Mouse (Mus musculus) ovary, postnatal 14 days (tissue): ENCODE measurements around the gene Ift46.

Experiments
- DNase-seq: peaks from one replicate; pipeline ENCODE4 v3.0.0; 2022; ENCODE audit warnings: low spot score

Ift46 gene

DNA sequence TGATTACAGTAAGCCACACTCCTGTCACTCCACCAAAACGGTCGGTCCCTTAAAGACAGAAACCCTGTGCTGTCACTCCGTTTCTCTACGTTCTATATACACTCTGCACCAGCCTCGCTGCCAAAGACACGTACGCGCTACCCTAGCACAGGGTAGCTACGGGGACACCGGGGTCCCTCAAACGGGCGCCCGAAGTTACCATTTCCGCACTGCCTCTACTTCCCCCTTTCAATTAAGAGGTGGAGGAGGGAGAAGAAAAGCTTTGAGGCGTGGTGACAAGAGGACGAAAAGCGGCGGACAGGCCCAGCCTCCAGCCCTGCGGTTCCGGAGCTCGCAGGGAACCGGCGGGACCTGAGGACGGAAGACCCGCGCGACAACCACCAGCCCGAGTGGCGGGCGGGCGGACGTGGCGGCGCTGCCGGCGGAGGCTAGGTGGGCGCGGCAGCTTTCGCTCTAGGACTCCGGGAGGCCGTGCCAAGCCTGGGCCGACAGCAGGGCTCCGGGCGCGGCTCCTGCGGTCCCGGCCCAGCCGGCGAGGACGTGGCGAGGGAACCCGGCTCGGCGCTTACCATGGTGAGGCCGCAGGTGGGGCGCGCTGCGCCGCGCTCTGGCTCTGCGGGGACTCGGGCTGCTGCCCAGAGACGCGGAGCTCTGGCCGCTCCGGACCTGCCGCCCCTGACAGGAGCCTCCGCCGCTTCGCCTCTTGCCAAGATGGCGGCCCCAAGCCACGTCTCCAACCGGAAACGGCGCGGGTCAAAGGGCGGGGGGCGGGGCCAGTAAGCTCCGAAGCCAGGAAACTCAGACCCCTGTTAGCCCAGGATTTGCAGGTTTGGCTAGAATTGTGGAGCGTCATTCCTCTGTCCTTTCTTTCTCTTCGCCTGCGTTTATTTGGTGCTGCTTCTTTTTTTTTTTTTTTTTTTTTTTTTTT is at the start of gene Ift46, which contains the start of gene Arcn1:
TSS of gene Ift46 (plus strand) at position 808 of the 928 bp plus-strand sequence.
TSS of gene Arcn1 (minus strand) at position 745 of the 928 bp plus-strand sequence.
- peak; percentile 69 for DNase-seq

GRCm38 (mm10) chr9:44718937-44719631 is 48.6 kb upstream of the Ift46 start:
- no peak for DNase-seq

- no peak for DNase-seq
Observed at GRCm38 (mm10) chr9:44719632-44720357, 47.9 kb upstream of the Ift46 start.

GRCm38 (mm10) chr9:44720358-44721153 is 47.2 kb upstream of the Ift46 start:
- no peak for DNase-seq

- peak; percentile 82 for DNase-seq
Observed at GRCm38 (mm10) chr9:44721154-44721876, 46.4 kb upstream of the Ift46 start.

- no peak for DNase-seq
Observed at GRCm38 (mm10) chr9:44721877-44722186, 45.9 kb upstream of the Ift46 start.

DNA sequence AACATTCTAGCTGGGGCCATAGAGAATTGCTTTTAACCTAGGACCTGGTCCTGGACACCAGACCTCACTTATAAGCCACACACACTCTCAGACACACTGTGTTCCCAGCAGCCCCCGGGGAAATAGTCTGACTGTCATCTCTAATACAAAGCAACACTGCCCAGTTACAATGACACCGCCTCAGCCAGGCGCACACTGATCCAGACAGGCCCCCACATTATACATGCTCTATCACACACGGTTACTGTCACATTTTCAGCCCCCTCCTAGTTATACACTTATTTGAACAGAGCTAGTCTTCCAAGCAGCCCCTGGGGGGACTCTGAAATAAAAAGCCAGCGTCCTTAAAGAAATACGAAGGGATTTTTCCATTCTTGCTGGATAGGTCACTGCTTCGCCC is 45.1 kb upstream of the Ift46 start:
- DNase-seq = no peak

- DNase-seq = no peak
Observed at GRCm38 (mm10) chr9:44723008-44723407, 44.7 kb upstream of the Ift46 start.

- no peak for DNase-seq
Observed at GRCm38 (mm10) chr9:44723521-44724041, 44.1 kb upstream of the Ift46 start.

DNA sequence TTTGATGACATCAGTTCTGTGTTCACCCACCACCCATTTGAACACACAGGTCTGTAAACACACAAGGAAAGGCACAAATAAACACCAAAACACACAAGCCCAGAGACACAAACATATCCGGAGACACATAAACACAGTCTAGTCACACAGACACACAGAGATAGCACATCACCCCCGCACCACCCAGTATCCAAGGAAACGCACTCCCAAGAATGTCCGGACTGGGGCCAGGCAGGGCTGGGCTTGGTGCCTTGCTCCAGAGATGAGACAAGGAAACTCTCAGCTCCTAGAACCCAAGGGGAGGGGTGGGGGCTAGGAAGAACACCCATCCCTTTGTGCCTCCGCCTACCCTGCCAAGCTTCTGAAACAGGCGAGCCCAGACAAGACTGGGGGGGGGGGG is 43.5 kb upstream of the Ift46 start:
- no peak for DNase-seq

DNA sequence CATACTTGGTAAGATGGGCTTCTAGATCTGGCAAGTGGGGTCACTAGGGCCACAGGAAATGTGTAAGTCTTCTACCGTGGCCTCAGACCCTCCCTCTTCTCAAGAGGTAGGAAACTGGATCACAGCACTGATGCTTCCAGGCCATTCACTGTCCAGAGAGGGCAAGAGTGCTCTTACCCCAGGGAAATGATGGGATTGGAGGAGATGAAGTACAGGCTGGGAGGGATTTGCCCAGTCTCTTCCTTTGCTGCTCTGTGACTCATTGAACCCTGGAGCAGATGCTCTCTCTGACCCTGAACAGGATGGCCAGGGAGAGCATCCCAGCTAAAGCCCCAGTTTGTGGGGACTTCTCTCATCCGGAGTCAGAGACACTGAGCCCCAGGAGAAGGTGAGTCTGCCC is 43.0 kb upstream of the Ift46 start:
- no peak for DNase-seq

- no peak for DNase-seq
Observed at GRCm38 (mm10) chr9:44726431-44727146, 41.1 kb upstream of the Ift46 start.

DNA sequence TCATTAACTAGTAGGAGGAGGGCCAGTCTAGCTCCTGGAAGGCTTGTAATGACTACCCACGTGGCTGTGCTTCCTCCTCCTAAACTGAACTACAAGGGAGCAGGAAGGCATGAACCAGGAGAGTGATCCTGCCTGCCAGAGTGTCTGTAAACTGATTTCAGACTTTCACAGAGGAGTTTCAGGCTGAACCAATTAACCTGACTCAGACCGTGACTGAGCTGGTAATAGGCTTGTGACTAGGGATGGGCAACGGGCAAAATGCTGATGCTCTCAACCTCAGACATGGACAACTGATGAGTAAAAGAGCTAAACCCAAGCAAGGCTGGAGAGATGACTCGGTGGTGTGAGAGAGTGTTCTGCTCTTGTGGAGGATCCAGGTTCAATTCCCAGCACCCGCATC is 40.3 kb upstream of the Ift46 start:
- DNase-seq = no peak

- DNase-seq = no peak
Observed at GRCm38 (mm10) chr9:44732130-44732549, 35.6 kb upstream of the Ift46 start.

DNA sequence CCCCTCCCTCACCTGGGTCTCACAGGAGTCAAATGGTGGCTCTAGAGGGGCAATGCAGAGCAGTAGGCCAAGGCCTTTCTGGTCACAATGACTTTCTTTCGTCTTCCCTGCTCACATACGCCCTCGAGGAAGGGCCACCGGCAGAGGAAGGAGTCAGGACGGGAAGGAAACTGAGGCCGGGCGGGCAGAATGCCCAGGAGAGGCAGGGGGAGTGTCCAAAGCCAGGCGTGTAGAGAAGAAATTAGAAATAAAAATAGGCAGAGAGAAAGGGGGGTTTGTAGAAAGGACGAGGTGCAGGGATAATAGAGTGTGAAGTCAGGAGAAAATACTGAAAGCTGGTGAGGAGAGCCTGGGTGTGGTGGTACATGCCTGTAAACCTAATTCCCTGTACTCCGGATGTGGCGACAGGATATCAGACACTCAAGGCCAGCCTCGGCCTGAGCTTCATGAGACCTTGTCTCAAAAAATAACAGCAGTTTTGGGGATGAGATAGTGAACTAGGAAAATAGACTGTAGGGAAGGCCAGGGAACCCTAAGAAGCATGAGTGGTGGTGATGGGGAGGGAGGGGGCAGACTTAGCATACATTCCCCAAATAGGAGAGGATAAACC is 34.7 kb upstream of the Ift46 start:
- no peak for DNase-seq

DNA sequence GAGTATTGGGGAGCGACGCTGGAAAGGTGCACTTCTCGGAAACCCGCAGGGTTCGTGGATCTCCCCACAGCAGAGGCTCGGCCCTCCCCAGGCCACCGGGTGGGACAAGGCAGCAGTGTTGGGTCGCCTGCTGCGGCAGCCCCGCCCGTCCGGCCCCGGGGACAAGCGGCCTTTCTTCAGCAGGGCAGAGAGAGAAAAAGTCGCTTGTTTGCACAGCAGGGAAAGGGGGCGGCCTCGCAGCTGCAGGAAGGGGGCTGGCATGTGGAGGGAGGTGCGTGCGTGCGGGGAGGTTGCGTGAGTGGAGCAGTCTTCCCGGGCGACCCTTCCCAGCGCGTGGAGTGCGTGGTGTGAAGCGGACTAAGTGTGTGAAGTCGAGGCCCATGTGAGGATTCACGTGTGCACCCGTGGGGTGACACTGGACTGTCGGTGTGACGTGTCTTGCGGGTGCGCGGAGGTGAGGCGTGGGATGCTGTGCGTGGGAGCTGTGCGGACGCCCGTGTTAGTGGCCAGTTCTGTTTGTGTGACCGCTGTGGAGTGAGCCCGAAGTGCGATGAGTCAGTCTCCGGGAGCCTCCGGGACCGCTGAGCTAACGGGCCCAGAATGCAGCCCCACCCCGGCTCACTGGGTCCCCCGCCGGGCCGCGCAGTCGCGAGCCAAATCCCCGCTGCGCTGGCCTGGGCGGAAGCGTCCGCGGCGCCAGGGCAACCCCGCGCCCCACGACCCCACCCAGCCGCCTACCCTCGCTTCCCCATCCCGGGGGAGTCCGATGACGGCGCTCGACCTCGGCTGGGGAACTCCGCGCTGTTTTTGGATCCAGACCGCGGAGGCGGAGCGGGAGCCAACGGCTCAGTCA is 33.8 kb upstream of the Ift46 start:
- DNase-seq = peak; percentile 46

DNA sequence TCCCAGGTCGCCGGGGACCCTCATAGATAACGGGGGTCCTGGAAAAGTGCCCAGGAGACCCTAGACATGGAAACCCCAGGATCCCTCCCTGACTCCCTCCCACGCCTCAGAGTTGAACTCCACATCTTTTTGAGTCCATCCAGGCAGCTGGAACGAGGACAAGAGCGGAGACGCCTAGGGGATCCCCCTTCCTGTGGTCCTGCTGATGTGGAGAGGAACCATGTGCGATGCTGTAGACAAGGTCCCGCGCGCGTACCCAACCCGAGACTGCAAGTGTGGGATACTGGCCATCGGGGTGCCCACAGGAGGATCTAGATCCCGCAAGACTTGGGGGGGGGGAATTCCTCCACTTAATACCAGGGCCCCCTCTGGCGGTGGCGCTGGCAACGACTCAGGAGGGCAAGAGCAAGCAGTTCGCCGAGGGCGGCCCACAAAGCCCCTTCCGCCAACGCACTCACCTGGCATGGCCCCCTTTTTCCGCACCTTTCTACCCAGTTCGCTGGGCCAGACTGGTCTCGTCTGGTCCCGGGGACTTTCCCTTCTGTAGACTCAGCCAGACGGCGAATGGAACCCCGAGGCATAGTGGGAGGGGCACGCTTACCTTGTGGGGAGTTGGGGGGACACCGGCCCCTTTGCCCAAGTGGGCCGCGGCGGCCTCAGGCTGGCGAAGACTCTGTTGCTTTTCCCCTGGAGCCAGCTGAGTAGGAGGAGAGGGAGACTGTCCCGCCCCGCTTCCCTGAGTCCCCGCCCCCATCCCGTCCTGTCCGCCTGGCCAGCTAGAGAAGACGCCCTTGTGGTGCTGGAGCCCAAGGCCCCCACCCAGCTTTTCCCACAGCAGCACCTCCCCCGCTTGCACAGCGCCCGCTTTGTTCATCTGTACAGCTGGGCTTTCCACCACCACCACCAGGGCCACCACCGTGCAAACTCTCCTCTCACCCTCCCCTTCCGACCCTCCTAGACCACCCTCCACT is 32.9 kb upstream of the Ift46 start, which contains the start of gene Phldb1:
TSS of gene Phldb1 (minus strand) at position 675 of the 971 bp plus-strand sequence.
- DNase-seq = peak; percentile 58
